Mouse (Mus musculus) mouse trophoblast stem cell (cell line): ENCODE results near the gene Erich2.
"Not testable (repeated sequence)": the region's sequence is repeated elsewhere in the genome, so short reads cannot be mapped to it uniquely, and the experiment has no call there.

Experiments used
- in situ Hi-C, 2 experiments: fragments of 300-500 bp; cut with MseI, MboI; formaldehyde crosslinking; loops; 2 replicates in 1 of 2; 3 replicates in 1 of 2; pipeline ENCODE4 v1.15.1; 2025

Erich2 gene

GRCm38 (mm10) chr2:70508496-70508895 is at the start of gene Erich2:
Gene Erich2 (plus strand): TSS chr2:70508819.
- in situ Hi-C loops: no loop called here

- in situ Hi-C loops: no loop called here
Observed at GRCm38 (mm10) chr2:70463606-70464005, 45.0 kb upstream of the Erich2 start.

- in situ Hi-C loops: no loop called here
Observed at GRCm38 (mm10) chr2:70471136-70471535, 37.5 kb upstream of the Erich2 start.

- in situ Hi-C loops: no loop called here
Observed at GRCm38 (mm10) chr2:70471861-70472620, 36.6 kb upstream of the Erich2 start.

- in situ Hi-C loops: no loop called here
Observed at GRCm38 (mm10) chr2:70497715-70498318, 10.8 kb upstream of the Erich2 start.

- in situ Hi-C loops: no loop called here
Observed at GRCm38 (mm10) chr2:70503436-70503835, 5.2 kb upstream of the Erich2 start.

- in situ Hi-C loops: no loop called here
Observed at GRCm38 (mm10) chr2:70505229-70505628, 3.4 kb upstream of the Erich2 start.

- in situ Hi-C loops: no loop called here
Observed at GRCm38 (mm10) chr2:70505896-70506295, 2.7 kb upstream of the Erich2 start.

GRCm38 (mm10) chr2:70506372-70506771 is 2.2 kb upstream of the Erich2 start:
- in situ Hi-C loops: no loop called here

GRCm38 (mm10) chr2:70509021-70509632 is 508 bp downstream of the Erich2 start:
- in situ Hi-C loops: no loop called here

- in situ Hi-C loops: not testable (repeated sequence)
Observed at GRCm38 (mm10) chr2:70538283-70538682, 29.7 kb downstream of the Erich2 start.

- in situ Hi-C loops: loop anchor here (10.0 to 25.0 kb wide), 3 partner anchors 326 to 416 kb away; no protein-coding TSS in a partner anchor
Observed at GRCm38 (mm10) chr2:70550671-70551070, 42.1 kb downstream of the Erich2 start.

GRCm38 (mm10) chr2:70551446-70551845 is 42.8 kb downstream of the Erich2 start:
- in situ Hi-C loops: loop anchor here (10.0 to 25.0 kb wide), 3 partner anchors 327 to 417 kb away; no protein-coding TSS in a partner anchor

- in situ Hi-C loops: loop anchor here (10.0 to 25.0 kb wide), 3 partner anchors 327 to 417 kb away; no protein-coding TSS in a partner anchor
Observed at GRCm38 (mm10) chr2:70552067-70552598, 43.5 kb downstream of the Erich2 start.

GRCm38 (mm10) chr2:70552772-70553171 is 44.2 kb downstream of the Erich2 start, which contains the start of gene Gad1:
Gene Gad1 (plus strand): TSS chr2:70553072.
- in situ Hi-C loops: loop anchor here (10.0 to 25.0 kb wide), 3 partner anchors 328 to 418 kb away; no protein-coding TSS in a partner anchor

GRCm38 (mm10) chr2:70553826-70554225 is 45.2 kb downstream of the Erich2 start:
- in situ Hi-C loops: loop anchor here (10.0 to 25.0 kb wide), 3 partner anchors 329 to 419 kb away; no protein-coding TSS in a partner anchor

GRCm38 (mm10) chr2:70558112-70558842 is 49.7 kb downstream of the Erich2 start:
- in situ Hi-C loops: loop anchor here (10.0 to 25.0 kb wide), 3 partner anchors 333 to 423 kb away; no protein-coding TSS in a partner anchor

- in situ Hi-C loops: loop anchor here (10.0 to 25.0 kb wide), 3 partner anchors 334 to 424 kb away; no protein-coding TSS in a partner anchor
Observed at GRCm38 (mm10) chr2:70558843-70559451, 50.3 kb downstream of the Erich2 start.

- in situ Hi-C loops: loop anchor here (10.0 to 25.0 kb wide), 3 partner anchors 335 to 425 kb away; no protein-coding TSS in a partner anchor
Observed at GRCm38 (mm10) chr2:70559520-70559919, 50.9 kb downstream of the Erich2 start.

- in situ Hi-C loops: loop anchor here in 1 of 2 experiments (5.0 to 25.0 kb wide), 2 partner anchors 334 to 424 kb away; no protein-coding TSS in a partner anchor
Observed at GRCm38 (mm10) chr2:70561077-70561795, 52.6 kb downstream of the Erich2 start.
